Mouse (Mus musculus) gastrocnemius, postnatal 4 days (tissue): ENCODE measurements around the gene Ip6k3. TPM values are rescaled to one million over a fixed set of nuclear protein-coding genes. Genes with fewer than 3 reads are reported as not detected.

Experiments used
- DNase-seq, 2 experiments: peaks; one replicate each; pipeline ENCODE4 v3.0.0; 2021 to 2022; ENCODE audit warnings: low spot score in 2 of 2, mixed read lengths in 2 of 2
- total RNA-seq, 2 experiments: library from RNA; stranded (reverse); gene quantifications; 2 replicates each; pipeline ENCODE4 v1.2.3; 2021

The Ip6k3 gene
- total RNA-seq, 2 experiments from 2014 or later: 40.2 to 50.7 TPM

DNA sequence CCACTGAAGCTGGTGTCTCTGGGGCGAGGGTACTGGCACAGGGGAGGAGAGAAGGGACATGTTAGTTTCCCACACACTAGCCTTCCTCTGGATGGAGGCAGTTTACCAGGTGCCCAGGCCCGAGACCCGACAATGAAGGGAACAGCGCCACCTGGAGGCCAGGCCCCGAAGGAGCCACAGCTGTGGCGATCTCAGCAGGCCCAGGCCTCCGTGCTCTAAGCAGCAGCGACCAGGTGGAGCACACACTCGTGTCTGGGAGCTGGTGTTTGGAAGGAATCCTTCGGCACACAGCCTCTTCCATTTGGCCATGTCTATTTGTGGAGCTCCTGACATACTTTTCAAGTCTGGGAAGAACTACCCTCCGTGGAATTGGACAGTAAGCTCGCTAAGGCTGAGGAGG lies 42.4 kb downstream of the Ip6k3 start:
- peak; percentile 69 to 80 for DNase-seq

DNA sequence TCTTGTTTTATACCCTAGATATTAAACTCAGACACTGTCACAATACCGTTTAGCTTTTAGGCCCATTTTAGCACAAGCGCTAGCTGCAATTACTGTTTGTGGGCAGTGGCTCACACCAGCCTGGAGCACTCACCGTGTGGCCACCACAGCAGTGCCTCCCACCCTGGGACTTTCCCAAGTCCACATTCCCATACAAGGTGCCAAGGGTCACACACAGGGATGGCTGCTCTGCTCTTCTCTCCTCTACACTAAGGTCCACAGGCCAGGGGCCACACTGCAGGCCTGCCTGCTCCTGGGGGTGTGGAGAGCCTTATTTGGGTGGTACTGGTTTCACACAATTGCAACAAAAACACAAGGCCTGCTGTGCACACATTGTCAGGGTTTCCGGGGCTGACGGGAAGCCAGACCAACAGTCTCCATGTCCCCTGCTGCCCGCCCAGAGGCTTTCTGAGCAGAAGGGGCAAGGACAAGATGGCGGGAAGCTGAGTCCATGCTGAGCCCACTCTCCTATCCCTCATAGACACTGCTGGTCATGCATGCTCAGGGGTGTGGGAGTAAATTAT lies 43.7 kb downstream of the Ip6k3 start:
- DNase-seq: no peak

DNA sequence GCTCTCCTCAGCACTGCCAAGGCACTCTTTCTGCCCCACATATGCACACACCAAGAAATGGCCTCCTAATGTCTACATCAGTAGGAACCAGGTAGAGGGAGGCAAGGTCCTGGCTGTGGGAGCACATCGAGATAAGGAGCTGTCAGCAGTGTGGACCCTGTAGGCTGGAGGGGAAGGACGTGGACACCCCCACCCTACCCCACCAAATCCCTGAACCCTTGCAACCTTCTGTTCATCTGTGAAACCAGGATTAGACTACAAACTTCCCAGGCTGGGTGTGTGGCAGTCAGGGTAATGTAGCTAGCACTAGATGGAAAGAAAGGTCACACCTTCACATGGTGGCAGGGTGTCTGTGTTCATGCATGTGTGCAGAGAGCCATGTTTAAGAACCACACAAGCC lies 44.5 kb downstream of the Ip6k3 start:
- DNase-seq: no peak

DNA sequence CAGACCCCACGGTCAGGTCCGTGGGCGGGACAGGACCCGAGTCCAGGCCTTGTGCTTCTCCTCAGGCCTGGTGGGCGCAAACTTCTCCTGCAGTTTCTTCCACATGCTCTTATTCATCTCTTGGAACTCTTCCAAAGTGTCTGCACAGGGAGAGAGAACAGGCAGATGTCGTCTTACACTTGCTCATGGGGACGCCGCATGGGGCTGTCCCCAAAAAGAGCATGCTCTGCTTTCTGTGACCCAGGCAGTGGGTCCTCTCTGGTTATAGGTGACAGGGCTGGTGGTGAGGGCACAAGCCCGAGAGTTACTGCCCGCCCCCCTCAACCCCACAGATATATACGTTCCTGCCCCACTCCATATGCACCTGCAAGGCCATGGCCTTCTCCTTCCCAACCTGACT lies 44.9 kb downstream of the Ip6k3 start:
- no peak for DNase-seq

DNA sequence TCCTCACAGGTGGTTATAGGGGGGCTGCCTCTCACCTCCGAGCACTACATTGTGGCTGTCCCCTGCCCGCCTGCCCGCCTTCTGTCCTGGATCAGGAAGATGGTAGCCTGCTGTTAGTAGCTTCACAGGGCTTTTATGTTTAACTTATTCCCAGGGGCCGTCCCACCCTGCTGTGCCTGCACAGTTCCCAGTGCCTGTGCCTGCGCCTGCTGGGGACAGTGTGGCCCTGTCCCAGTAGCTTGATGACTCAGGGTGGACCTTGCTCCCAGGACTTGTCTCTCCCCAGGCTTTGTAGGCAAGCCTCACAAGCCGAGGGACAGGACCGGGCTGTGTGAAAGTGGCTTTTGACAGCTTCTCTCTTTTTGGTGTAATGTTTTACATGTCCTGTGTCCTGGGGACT lies 45.8 kb downstream of the Ip6k3 start:
- no peak for DNase-seq

DNA sequence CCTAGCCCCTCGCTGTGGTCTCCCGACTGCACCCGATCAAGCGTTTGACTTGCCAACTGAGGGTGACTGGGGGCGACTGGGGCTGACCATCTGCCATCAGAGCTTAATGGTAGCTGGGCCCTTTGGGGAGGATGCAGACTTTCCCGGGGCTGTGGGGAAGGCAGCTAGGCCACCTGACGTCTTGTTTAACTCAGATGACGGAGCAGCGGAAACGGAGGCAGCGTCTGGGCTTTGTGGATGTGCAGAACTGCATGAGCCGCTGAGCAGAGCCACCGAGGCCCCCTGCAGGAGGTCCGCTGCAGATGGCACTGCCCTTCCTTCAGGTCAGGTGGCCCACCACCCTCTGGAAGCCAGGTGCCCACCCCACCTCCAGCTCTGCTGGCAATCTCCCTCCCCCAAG lies 46.3 kb downstream of the Ip6k3 start:
- no peak for DNase-seq

DNA sequence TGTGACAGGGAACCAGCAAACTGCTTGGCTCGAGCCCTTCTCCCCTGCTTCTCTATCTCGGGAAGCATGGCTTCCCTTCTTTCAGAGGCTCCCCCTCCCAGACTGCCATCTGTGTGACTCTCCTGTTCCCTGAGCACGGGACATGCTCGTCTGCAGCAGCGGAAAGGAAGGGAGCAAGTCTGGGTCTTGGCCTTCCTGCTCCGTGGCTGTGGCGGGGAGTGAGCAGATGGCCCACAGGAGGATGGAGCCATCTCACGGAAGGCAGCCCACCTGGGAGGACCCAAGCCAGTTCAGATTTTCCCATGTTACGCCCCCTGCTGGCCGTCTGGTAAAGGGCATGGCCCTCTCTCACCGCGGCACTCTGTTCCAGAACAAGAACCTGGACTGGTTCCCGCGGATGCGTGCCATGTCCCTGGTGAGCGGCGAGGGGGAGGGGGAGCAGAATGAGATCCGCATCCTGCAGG lies 47.0 kb downstream of the Ip6k3 start:
- peak; percentile 73 to 81 for DNase-seq

DNA sequence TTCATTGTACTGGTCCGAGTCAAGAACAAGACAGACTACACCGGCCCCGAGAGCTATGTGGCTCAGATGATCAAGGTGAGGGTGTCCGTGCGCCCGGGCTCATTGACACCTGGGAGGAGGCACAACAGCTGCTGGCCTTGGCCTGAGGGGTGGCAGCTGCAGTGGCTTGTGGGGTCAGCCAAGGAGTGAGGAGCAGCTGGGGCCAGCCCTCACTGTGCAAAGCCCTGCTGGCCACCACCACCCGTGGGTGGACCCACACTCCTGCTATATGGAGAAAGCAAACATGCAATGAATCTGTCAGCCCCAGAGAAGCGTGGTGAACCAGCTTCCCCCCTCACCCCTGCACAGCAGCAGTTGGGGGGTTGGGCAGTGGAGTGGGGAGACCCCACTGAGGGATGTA lies 47.6 kb downstream of the Ip6k3 start:
- DNase-seq: peak in 1 of 2 experiments; percentile 49

DNA sequence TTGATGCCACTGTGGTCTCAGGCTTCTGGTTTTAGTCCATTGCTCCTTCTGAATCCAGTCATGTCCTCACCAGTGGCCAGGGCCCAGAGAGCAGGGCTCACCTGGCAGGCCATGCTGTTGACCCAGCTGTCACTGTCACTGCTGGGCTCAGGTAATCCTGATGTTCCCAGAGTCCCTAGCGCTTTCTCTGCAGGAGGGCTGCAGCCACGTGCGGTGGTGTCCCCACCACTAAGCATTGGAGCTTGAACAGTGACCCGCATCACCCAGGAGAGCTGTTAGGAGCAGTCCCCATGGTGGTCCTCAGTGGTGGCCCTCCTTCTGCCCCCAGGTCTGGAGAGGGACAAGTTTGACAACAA lies 48.1 kb downstream of the Ip6k3 start:
- DNase-seq: no peak

DNA sequence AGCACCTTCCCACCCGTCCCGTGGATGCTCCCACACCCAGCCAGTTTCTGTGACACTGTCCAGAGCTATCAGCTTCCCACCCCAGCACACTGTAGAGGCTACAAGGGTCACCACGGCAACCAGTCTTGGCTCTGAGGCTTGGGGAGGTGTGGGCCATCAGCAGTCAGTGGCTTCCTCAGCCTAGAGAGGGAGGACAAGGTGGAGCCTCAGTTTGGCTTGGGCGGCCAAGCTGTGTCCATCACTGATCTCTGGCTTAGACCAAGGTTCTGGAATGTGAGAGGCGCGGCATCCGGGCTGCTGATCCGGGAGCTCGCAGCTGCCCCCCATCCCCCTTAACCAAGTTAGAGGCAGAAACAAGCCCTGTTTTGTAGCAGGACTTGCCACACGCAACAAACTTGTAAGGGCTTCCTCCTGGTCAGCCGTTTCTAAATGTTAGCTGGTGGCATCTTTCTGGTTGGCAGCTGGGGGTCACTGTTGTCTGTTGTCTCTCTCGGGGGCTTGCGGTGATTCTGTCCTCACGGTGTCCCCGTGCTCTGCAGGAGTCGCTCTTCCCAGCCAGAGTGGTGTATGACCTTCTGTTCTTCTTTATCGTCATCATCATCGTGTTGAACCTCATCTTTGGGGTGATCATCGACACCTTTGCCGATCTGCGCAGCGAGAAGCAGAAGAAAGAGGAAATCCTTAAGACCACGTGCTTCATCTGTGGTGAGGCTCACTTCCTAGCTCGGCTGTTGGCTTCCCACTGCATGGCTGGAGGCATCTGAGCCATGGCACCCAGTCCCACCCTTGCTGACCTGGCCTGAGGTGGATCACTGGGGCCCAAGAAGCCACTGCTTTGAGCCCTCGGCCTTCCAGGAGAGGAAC lies 48.7 kb downstream of the Ip6k3 start:
- peak in 1 of 2 experiments; percentile 58 for DNase-seq

DNA sequence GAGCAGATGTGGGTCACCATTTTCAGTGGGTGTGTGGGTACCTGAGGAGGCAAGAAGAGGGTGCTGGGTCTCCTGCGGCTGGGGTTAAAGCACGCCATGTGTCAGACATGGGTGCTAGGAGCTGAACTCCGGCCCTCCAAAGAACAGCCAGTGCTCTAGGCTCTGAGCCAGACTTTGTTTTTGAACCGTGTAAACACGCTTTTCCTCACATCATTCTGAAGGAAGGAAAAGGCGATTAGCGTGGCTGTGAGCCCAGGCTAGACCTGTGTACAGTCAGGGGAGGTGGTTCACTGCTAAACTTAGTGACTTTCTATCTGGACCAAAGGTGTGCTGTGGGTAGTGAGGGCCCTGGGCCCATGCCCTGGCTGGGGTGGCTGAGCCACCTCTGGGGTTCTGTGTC lies 57.5 kb downstream of the Ip6k3 start:
- no peak for DNase-seq

DNA sequence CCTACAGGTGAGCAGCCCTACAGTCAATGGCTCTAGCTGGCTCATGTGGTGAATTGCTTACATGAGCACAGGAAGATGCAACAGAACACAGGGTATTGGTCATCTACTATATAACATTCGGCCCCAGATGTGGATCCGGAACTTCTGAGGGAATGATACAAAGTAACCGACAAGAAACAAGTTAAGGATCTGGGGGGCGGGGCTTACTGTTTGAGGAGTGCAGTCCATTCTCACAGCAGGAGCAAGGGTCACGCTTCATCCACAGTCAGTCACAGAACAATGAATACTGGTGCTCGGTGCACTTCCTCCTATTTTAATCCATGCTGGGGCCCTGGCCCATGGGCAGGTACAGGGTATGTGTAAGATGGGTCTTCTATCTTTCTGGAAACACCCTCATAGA lies 59.7 kb downstream of the Ip6k3 start:
- no peak for DNase-seq

DNA sequence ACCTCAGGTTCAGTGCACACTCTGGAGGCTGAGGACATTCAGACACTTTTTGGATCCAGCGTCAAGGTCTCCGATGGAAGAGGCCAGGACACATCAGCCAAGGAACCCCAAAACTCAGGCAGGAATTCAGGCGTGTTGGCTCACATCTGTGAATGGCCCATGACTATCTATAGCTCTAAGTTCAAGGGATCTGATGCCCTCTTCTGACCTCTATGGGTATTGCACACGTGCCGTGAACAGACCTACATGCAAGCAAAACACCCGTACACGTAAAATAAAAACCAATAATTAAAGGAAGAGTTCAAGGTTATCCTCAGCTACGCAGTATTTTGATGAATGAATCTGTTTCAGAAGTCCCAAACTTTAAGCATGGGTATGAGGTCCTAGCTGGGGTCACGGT lies 60.9 kb downstream of the Ip6k3 start:
- DNase-seq: no peak

DNA sequence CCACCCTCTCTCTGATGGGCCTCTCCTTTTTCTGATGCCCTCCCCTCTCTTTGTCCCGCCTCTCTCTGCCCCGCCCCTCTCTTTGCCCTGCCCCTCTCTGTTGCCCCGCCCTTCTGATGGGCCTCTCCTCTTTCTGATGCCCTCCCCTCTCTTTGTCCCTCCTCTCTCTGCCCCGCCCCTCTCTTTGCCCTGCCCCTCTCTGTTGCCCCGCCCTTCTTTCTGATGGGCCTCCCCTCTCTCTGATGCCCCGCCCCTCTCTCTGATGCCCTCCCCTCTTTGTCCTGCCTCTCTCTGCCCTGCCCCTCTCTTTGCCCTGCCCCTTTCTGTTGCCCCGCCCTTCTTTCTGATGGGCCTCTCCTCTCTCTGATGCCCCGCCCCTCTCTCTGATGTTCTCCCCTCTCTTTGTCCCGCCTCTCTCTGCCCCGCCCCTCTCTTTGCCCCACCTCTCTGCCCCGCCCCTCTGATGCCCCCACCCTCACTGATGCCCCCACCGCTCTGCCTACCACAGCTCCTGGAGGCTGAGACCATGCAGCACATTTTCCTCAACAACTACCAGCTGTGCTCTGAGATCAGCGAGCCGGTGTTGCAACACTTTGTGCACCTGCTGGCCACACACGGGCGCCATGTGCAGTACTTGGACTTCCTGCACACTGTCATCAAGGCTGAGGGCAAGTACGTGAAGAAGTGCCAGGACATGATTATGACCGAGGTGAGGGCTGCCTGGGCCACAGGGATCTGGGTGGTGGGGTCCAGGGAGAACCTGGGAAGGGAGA lies 61.7 kb downstream of the Ip6k3 start:
- DNase-seq: no peak

DNA sequence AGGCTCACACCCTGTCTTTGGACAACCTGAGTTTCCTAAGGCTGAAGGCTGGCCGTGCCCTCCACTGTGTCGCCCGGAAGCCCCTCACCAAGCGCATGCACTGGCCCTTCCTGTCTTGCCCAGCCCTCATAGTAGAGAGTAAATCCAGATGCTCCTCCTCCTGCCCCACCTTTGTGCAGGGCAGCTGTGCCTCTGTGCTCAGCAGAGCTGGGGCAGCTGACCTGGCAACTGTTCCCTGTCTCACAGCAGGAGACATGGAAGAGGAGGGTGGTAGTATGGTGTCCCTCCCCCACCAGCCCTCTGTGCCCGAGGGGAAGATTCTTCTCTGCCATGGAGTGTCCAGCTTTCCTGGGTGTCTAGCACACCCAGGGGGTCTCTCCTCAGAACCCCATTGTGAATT lies 65.9 kb downstream of the Ip6k3 start:
- DNase-seq: no peak

DNA sequence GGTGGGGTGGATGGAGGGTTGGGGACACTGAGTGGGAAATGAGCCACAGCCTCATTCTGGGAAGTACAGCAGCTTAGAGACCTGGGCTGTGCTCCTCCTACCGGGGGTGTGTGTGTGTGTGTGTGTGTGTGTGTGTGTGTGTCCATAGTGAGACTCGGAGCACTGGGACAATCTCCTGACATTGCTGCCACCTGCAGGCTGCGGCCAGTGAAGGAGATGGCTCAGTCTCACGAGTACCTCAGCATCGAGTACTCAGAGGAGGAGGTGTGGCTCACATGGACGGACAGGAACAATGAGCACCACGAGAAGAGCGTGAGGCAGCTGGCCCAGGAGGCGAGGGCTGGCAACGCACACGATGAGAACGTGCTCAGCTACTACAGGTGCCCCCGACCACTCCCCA lies 71.9 kb downstream of the Ip6k3 start:
- no peak for DNase-seq

Other genes starting within 250 kb of the Ip6k3 start
- 10 to 100 TPM in 1 of 2 experiments, 1 to 10 TPM in 1; 9.6 to 10.9 TPM for gene Phf1, start 234.7 kb downstream of the Ip6k3 start, total RNA-seq
- 10 to 100 TPM; 90.4 to 92.8 TPM for gene Cuta, start 228.2 kb downstream of the Ip6k3 start, total RNA-seq
- gene Syngap1, start 226.5 kb downstream of the Ip6k3 start, total RNA-seq: 10 to 100 TPM; 20.8 to 23.8 TPM
- 1 to 10 TPM; 4.1 to 4.8 TPM for gene Zbtb9, start 194.6 kb downstream of the Ip6k3 start, total RNA-seq
- 10 to 100 TPM; 30.2 to 35.2 TPM for gene Bak1, start 138.8 kb downstream of the Ip6k3 start, total RNA-seq
- 1 to 10 TPM; 8.7 to 9.1 TPM for gene Itpr3, start 110.5 kb downstream of the Ip6k3 start, total RNA-seq
- 100 to 1,000 TPM; 230 to 262 TPM for gene Uqcc2, start 33.9 kb downstream of the Ip6k3 start, total RNA-seq
- gene Lemd2, start 36.7 kb upstream of the Ip6k3 start, total RNA-seq: 10 to 100 TPM; 34.2 to 34.4 TPM